In genomic region chr6:129363942-129364341, GRCm38 (mm10) we compare ENCODE assay signal across 30 mouse cellular contexts. TPM values are rescaled to one million over a fixed set of nuclear protein-coding genes. Genes with fewer than 3 reads are reported as not detected.
"Had no signal": no experiment of that assay in that cellular context is flagged by ENCODE, and none has a peak within 500 bp of the region (broad histone marks: within the 10 kb centered on the region; RNA-seq: fewer than 3 reads in every experiment).

No protein-coding gene starts in this region.

- DNase-seq: kidney, adult 8-10 months; kidney, postnatal 10 days; kidney, postnatal 36 days; liver; lung, adult 18-20 months; lung, postnatal 10 days; lung, postnatal 4 days; retina, postnatal 1 day; right cerebral cortex, postnatal 25 days; spleen, adult 18-20 months; thymus, postnatal 25 days had no signal

- H3K36me3 ChIP-seq: kidney, embryonic 15.5 days; limb, embryonic 10.5 days; limb, embryonic 13.5 days; liver, embryonic 12.5 days; liver, embryonic 15.5 days; lung, embryonic 15.5 days; midbrain, embryonic 12.5 days; midbrain, embryonic 15.5 days; neural tube, embryonic 13.5 days; stomach, embryonic 15.5 days had no signal

- H3K27me3 ChIP-seq: kidney, embryonic 15.5 days; limb, embryonic 13.5 days; liver, embryonic 12.5 days; liver, embryonic 15.5 days; lung, embryonic 15.5 days; midbrain, embryonic 12.5 days; midbrain, embryonic 15.5 days; neural tube, embryonic 13.5 days; stomach, embryonic 15.5 days had no signal

- H3K9me3 ChIP-seq: kidney, embryonic 15.5 days; limb, embryonic 10.5 days; limb, embryonic 13.5 days; liver, embryonic 12.5 days; liver, embryonic 15.5 days; lung, embryonic 15.5 days; midbrain, embryonic 12.5 days; midbrain, embryonic 15.5 days; neural tube, embryonic 13.5 days; stomach, embryonic 15.5 days had no signal

- H3K4me1 ChIP-seq: kidney, embryonic 15.5 days; limb, embryonic 10.5 days; limb, embryonic 13.5 days; liver, embryonic 12.5 days; lung, embryonic 15.5 days; midbrain, embryonic 12.5 days; midbrain, embryonic 15.5 days; neural tube, embryonic 13.5 days; stomach, embryonic 15.5 days had no signal

- H3K4me3 ChIP-seq: kidney, embryonic 15.5 days; limb, embryonic 10.5 days; limb, embryonic 13.5 days; liver, embryonic 12.5 days; liver, embryonic 15.5 days; lung, embryonic 15.5 days; midbrain, embryonic 12.5 days; midbrain, embryonic 15.5 days; myocyte; neural tube, embryonic 13.5 days; stomach, embryonic 15.5 days had no signal

- H3K27ac ChIP-seq: kidney, embryonic 15.5 days; limb, embryonic 10.5 days; limb, embryonic 13.5 days; liver, embryonic 12.5 days; liver, embryonic 15.5 days; lung, embryonic 15.5 days; midbrain, embryonic 12.5 days; midbrain, embryonic 15.5 days; neural tube, embryonic 13.5 days; stomach, embryonic 15.5 days had no signal

- H3K4me2 ChIP-seq: kidney, embryonic 15.5 days; limb, embryonic 13.5 days; liver, embryonic 12.5 days; liver, embryonic 15.5 days; lung, embryonic 15.5 days; midbrain, embryonic 12.5 days; midbrain, embryonic 15.5 days; neural tube, embryonic 13.5 days; stomach, embryonic 15.5 days had no signal

- H3K9ac ChIP-seq: kidney, embryonic 15.5 days; limb, embryonic 13.5 days; liver, embryonic 12.5 days; liver, embryonic 15.5 days; lung, embryonic 15.5 days; midbrain, embryonic 12.5 days; midbrain, embryonic 15.5 days; neural tube, embryonic 13.5 days; stomach, embryonic 15.5 days had no signal

RNA-seq across cellular contexts. Expression of gene Clec12a, which starts 21.5 kb away (rescaled TPM):
- total RNA-seq: layer of hippocampus, postnatal 10 days had no signal
- polyA plus RNA-seq: myocyte had no signal

RNA-seq across cellular contexts. Expression of gene Clec12b, which starts 21.7 kb away (rescaled TPM):
- total RNA-seq: layer of hippocampus, adult 8-10 months; layer of hippocampus, postnatal 10 days; left cerebral cortex, adult 18-20 months; left cerebral cortex, postnatal 25 days; megakaryocyte, adult 5-6 weeks; monocyte, adult 5-6 weeks had no signal
- polyA plus RNA-seq: kidney, embryonic 15.5 days; limb, embryonic 10.5 days; liver, embryonic 12.5 days; midbrain, embryonic 12.5 days; myocyte; neural tube, embryonic 13.5 days; stomach, embryonic 15.5 days had no signal

RNA-seq across cellular contexts. Expression of gene 4922502D21Rik, which starts 32.3 kb away (rescaled TPM):
- total RNA-seq: layer of hippocampus, adult 8-10 months; layer of hippocampus, postnatal 10 days; left cerebral cortex, adult 18-20 months; left cerebral cortex, postnatal 25 days; neutrophil, adult 5-6 weeks had no signal
- polyA plus RNA-seq: kidney, embryonic 15.5 days; limb, embryonic 10.5 days; limb, embryonic 13.5 days; liver, embryonic 12.5 days; liver, embryonic 15.5 days; lung, embryonic 15.5 days; midbrain, embryonic 12.5 days; midbrain, embryonic 15.5 days; myocyte; neural tube, embryonic 13.5 days; stomach, embryonic 15.5 days; urinary bladder, adult 2 months had no signal

RNA-seq across cellular contexts. Expression of gene Clec1b, which starts 33.2 kb away (rescaled TPM):
- total RNA-seq: left cerebral cortex, postnatal 25 days had no signal
- polyA plus RNA-seq: myocyte had no signal

RNA-seq across cellular contexts. Expression of gene Clec9a, which starts 44.7 kb away (rescaled TPM):
- total RNA-seq: layer of hippocampus, adult 8-10 months; layer of hippocampus, postnatal 10 days; left cerebral cortex, adult 18-20 months; left cerebral cortex, postnatal 25 days had no signal
- polyA plus RNA-seq: myocyte had no signal
